10 mouse cellular contexts compared by ENCODE assay signal in the genomic region with DNA sequence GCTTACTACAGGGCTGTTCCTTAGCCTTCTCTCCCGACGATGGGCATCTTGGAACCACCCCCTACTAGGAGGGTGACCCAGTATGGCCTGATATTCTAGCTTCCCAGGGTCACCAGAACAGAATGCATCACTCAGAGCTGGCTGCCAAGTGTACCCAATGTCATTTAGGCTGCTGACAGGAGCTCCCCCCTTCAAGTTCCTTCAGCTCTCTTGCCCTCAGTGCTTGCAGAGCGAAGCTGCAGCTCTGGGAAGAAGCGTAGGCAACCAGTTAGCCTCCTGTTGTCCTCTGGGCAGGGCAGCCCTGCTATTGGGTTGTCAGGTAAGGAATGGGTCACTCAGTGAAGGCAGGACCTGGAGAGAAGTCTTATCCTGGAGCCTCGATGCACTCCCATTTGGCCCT. TPM values are rescaled to one million over a fixed set of nuclear protein-coding genes. Genes with fewer than 3 reads are reported as not detected.
DNase-seq lines count a peak whose midpoint lies in the region; ATAC-seq and TF ChIP-seq lines count a peak whose summit lies in the region.
"Had no signal": no experiment of that assay in that cellular context is flagged by ENCODE, and none has a peak within 500 bp of the region (broad histone marks: within the 10 kb centered on the region; RNA-seq: fewer than 3 reads in every experiment).

No protein-coding gene starts in this region.

- no peak for TF ChIP-seq EP300 in stomach, postnatal 0 days (optimal IDR thresholded peaks at IDR 0.05)

- H3K9ac ChIP-seq in forebrain, embryonic 15.5 days (replicated peaks): no peak overlapping the region
- H3K9ac ChIP-seq in forebrain, embryonic 16.5 days (replicated peaks; ENCODE audit: low read depth, low read length): no peak overlapping the region
- H3K9ac ChIP-seq in stomach, embryonic 15.5 days: no peak overlapping the region
- no peak overlapping the region for H3K9ac ChIP-seq in stomach, postnatal 0 days (ENCODE audit: low read length)
- no peak overlapping the region for H3K9ac ChIP-seq in hindbrain, embryonic 15.5 days
- 0 out of 2 replicates have a peak overlapping the region, but pooled peaks have one; percentile 89 for H3K9ac ChIP-seq in midbrain, embryonic 16.5 days (ENCODE audit: low read depth, low read length)

- no peaks in the 10 kb centered on the region for H3K9me3 ChIP-seq in forebrain, embryonic 15.5 days
- no peaks in the 10 kb centered on the region for H3K9me3 ChIP-seq in forebrain, embryonic 16.5 days (ENCODE audit: control insufficient read depth, low read length)
- H3K9me3 ChIP-seq in stomach, embryonic 15.5 days: no peaks in the 10 kb centered on the region
- H3K9me3 ChIP-seq in stomach, postnatal 0 days (ENCODE audit: control insufficient read depth, low read length): no peaks in the 10 kb centered on the region
- no peaks in the 10 kb centered on the region for H3K9me3 ChIP-seq in hindbrain, embryonic 15.5 days
- H3K9me3 ChIP-seq in midbrain, embryonic 16.5 days (replicated peaks; ENCODE audit: control insufficient read depth, low read length, poor library complexity, severe bottlenecking): no peaks in the 10 kb centered on the region

- peaks cover 18% of the 10 kb centered on the region for H3K36me3 ChIP-seq in forebrain, embryonic 15.5 days
- peaks cover 16% of the 10 kb centered on the region for H3K36me3 ChIP-seq in forebrain, embryonic 16.5 days (ENCODE audit: control insufficient read depth, insufficient read depth)
- 0 out of 2 replicates have a peak, but pooled peaks cover 4% of the 10 kb centered on the region for H3K36me3 ChIP-seq in stomach, embryonic 15.5 days
- H3K36me3 ChIP-seq in stomach, postnatal 0 days (ENCODE audit: control insufficient read depth, insufficient read depth, low read length): no peaks in the 10 kb centered on the region
- H3K36me3 ChIP-seq in hindbrain, embryonic 15.5 days: peaks cover 10% of the 10 kb centered on the region
- H3K36me3 ChIP-seq in midbrain, embryonic 16.5 days (ENCODE audit: control insufficient read depth, insufficient read depth, low read length): peaks cover 10% of the 10 kb centered on the region

- no peak for ATAC-seq in forebrain, embryonic 15.5 days (replicated peaks)
- no peak for ATAC-seq in forebrain, embryonic 16.5 days
- ATAC-seq in stomach, embryonic 15.5 days (ENCODE audit: insufficient read depth, low FRiP score, low read depth): no peak
- no peak for ATAC-seq in stomach, postnatal 0 days (ENCODE audit: low FRiP score, low TSS enrichment)
- peak; percentile 0; the same call in 1 of the 2 replicates for ATAC-seq in hindbrain, embryonic 15.5 days (ENCODE audit: low FRiP score, low read depth)
- no peak for ATAC-seq in midbrain, embryonic 16.5 days
- ATAC-seq in inflammation-experienced regulatory T-cells, adult 6 months: no peak

- H3K4me2 ChIP-seq in forebrain, embryonic 15.5 days (replicated peaks): no peak overlapping the region
- no peak overlapping the region for H3K4me2 ChIP-seq in forebrain, embryonic 16.5 days (ENCODE audit: low read length)
- H3K4me2 ChIP-seq in stomach, embryonic 15.5 days: 0 out of 2 replicates have a peak overlapping the region, but pooled peaks have one; percentile 90
- no peak overlapping the region for H3K4me2 ChIP-seq in stomach, postnatal 0 days (replicated peaks; ENCODE audit: low read depth)
- H3K4me2 ChIP-seq in hindbrain, embryonic 15.5 days: peak overlapping the region; percentile 94
- H3K4me2 ChIP-seq in midbrain, embryonic 16.5 days (ENCODE audit: low read length): peak overlapping the region; percentile 80; the same call in 1 of the 2 replicates

- peaks cover 28% of the 10 kb centered on the region for H3K4me1 ChIP-seq in forebrain, embryonic 15.5 days
- peaks cover 28% of the 10 kb centered on the region for H3K4me1 ChIP-seq in forebrain, embryonic 16.5 days (replicated peaks; ENCODE audit: control insufficient read depth, insufficient read depth, low read length)
- peaks cover 29% of the 10 kb centered on the region for H3K4me1 ChIP-seq in stomach, embryonic 15.5 days
- peaks cover 2% of the 10 kb centered on the region for H3K4me1 ChIP-seq in stomach, postnatal 0 days (replicated peaks; ENCODE audit: control insufficient read depth, insufficient read depth)
- H3K4me1 ChIP-seq in hindbrain, embryonic 15.5 days (replicated peaks): peaks cover 23% of the 10 kb centered on the region
- H3K4me1 ChIP-seq in midbrain, embryonic 16.5 days (ENCODE audit: control insufficient read depth, insufficient read depth, low read length): peaks cover 15% of the 10 kb centered on the region

- no peak for DNase-seq in stomach, postnatal 0 days (ENCODE audit: low spot score)
- no peak for DNase-seq in layer of hippocampus, adult 18-20 months (ENCODE audit: low spot score in 2 of 2)
- DNase-seq: lung, adult 18-20 months had no signal

- WGBS in forebrain, embryonic 15.5 days: 65% methylated on average over 5 of the region's 5 CpGs
- WGBS in forebrain, embryonic 16.5 days: 62% methylated on average over 5 of the region's 5 CpGs
- WGBS in stomach, embryonic 15.5 days: 56% methylated on average over 5 of the region's 5 CpGs
- 68% methylated on average over 5 of the region's 5 CpGs for WGBS in stomach, postnatal 0 days
- WGBS in hindbrain, embryonic 15.5 days: 59% methylated on average over 5 of the region's 5 CpGs
- WGBS in midbrain, embryonic 16.5 days: 64% methylated on average over 5 of the region's 5 CpGs

- H3K27ac ChIP-seq in forebrain, embryonic 15.5 days (replicated peaks): no peak overlapping the region
- H3K27ac ChIP-seq in forebrain, embryonic 16.5 days (ENCODE audit: low read length): no peak overlapping the region
- H3K27ac ChIP-seq in stomach, embryonic 15.5 days: no peak overlapping the region
- H3K27ac ChIP-seq in stomach, postnatal 0 days (replicated peaks): no peak overlapping the region
- H3K27ac ChIP-seq in hindbrain, embryonic 15.5 days (replicated peaks): 0 out of 2 replicates have a peak overlapping the region, but pooled peaks have one; percentile 51
- no peak overlapping the region for H3K27ac ChIP-seq in midbrain, embryonic 16.5 days (ENCODE audit: low read length)

- 0 out of 2 replicates have a peak overlapping the region, but pooled peaks have one; percentile 73 for H3K4me3 ChIP-seq in forebrain, embryonic 15.5 days
- H3K4me3 ChIP-seq in forebrain, embryonic 16.5 days (replicated peaks; ENCODE audit: low read length): no peak overlapping the region
- H3K4me3 ChIP-seq in stomach, embryonic 15.5 days (replicated peaks): no peak overlapping the region
- no peak overlapping the region for H3K4me3 ChIP-seq in stomach, postnatal 0 days (ENCODE audit: low read depth, low read length)
- peak overlapping the region; percentile 71; the same call in 1 of the 2 replicates for H3K4me3 ChIP-seq in hindbrain, embryonic 15.5 days
- no peak overlapping the region for H3K4me3 ChIP-seq in midbrain, embryonic 16.5 days (ENCODE audit: low read depth, low read length)

- no peak for TF ChIP-seq CTCF in stomach, postnatal 0 days (IDR thresholded peaks at IDR 0.05; ENCODE audit: low read depth)

- no peaks in the 10 kb centered on the region for H3K27me3 ChIP-seq in forebrain, embryonic 15.5 days
- H3K27me3 ChIP-seq in forebrain, embryonic 16.5 days (replicated peaks; ENCODE audit: control insufficient read depth, insufficient read depth, low read length): no peaks in the 10 kb centered on the region
- peaks cover 27% of the 10 kb centered on the region for H3K27me3 ChIP-seq in stomach, embryonic 15.5 days (replicated peaks)
- H3K27me3 ChIP-seq in stomach, postnatal 0 days (ENCODE audit: control insufficient read depth, insufficient read depth, low read length): no peaks in the 10 kb centered on the region; the same call in 1 of the 2 replicates
- no peaks in the 10 kb centered on the region for H3K27me3 ChIP-seq in hindbrain, embryonic 15.5 days
- H3K27me3 ChIP-seq in midbrain, embryonic 16.5 days (ENCODE audit: control insufficient read depth, insufficient read depth, low read depth, low read length): no peaks in the 10 kb centered on the region

RNA-seq across cellular contexts. Expression of a gene that starts 0.8 kb away (rescaled TPM):
- polyA plus RNA-seq in forebrain, embryonic 15.5 days (2015; fragmentation: Nextera tagmentation; extraction: Ambion mirVana): 38.9 and 41.1 TPM in 2 replicates
- polyA plus RNA-seq in forebrain, embryonic 16.5 days (2015; fragmentation: Nextera tagmentation; extraction: Ambion mirVana): 38.8 and 46.9 TPM in 2 replicates
- polyA plus RNA-seq in stomach, embryonic 15.5 days (2015; fragmentation: Nextera tagmentation; extraction: Ambion mirVana): 8.4 and 10.5 TPM in 2 replicates
- 4.2 and 4.6 TPM in 2 replicates for polyA plus RNA-seq in stomach, postnatal 0 days (2015; fragmentation: Nextera tagmentation; extraction: Ambion mirVana)
- polyA plus RNA-seq in hindbrain, embryonic 15.5 days (2015; fragmentation: Nextera tagmentation; extraction: Ambion mirVana): 47.3 and 49.8 TPM in 2 replicates
- polyA plus RNA-seq in midbrain, embryonic 16.5 days (2015; fragmentation: Nextera tagmentation; extraction: Ambion mirVana): 47.2 and 50.3 TPM in 2 replicates
- under 1 TPM in 1 of 3 experiments, not detected in 2; 0.23 TPM for polyA plus RNA-seq in inflammation-experienced regulatory T-cells, adult 6 months (2017; shearing (Covaris generic))
- 10 to 100 TPM; 19.4 to 25.4 TPM for total RNA-seq in layer of hippocampus, adult 18-20 months (2021)
- total RNA-seq: granulocyte monocyte progenitor cell, adult 5-6 weeks had no signal

RNA-seq across cellular contexts. Expression of a gene that starts 28.7 kb away (rescaled TPM):
- polyA plus RNA-seq in forebrain, embryonic 15.5 days (2015; fragmentation: Nextera tagmentation; extraction: Ambion mirVana): 22.6 and 24.9 TPM in 2 replicates
- 20.2 and 21.5 TPM in 2 replicates for polyA plus RNA-seq in forebrain, embryonic 16.5 days (2015; fragmentation: Nextera tagmentation; extraction: Ambion mirVana)
- 26.0 and 32.1 TPM in 2 replicates for polyA plus RNA-seq in stomach, embryonic 15.5 days (2015; fragmentation: Nextera tagmentation; extraction: Ambion mirVana)
- polyA plus RNA-seq in stomach, postnatal 0 days (2015; fragmentation: Nextera tagmentation; extraction: Ambion mirVana): 5.7 and 6.0 TPM in 2 replicates
- polyA plus RNA-seq in hindbrain, embryonic 15.5 days (2015; fragmentation: Nextera tagmentation; extraction: Ambion mirVana): 18.3 and 23.6 TPM in 2 replicates
- polyA plus RNA-seq in midbrain, embryonic 16.5 days (2015; fragmentation: Nextera tagmentation; extraction: Ambion mirVana): 11.0 and 11.4 TPM in 2 replicates
- 10 to 100 TPM in 1 of 3 experiments, 1 to 10 TPM in 1, under 1 TPM in 1; 0.90 to 12.3 (median 3.1) TPM for polyA plus RNA-seq in inflammation-experienced regulatory T-cells, adult 6 months (2017; shearing (Covaris generic))
- under 1 TPM; 0.91 to 0.97 TPM for total RNA-seq in layer of hippocampus, adult 18-20 months (2021)

RNA-seq across cellular contexts. Expression of a gene that starts 38.8 kb away (rescaled TPM):
- polyA plus RNA-seq in forebrain, embryonic 15.5 days (2015; fragmentation: Nextera tagmentation; extraction: Ambion mirVana): 29.1 and 31.5 TPM in 2 replicates
- polyA plus RNA-seq in forebrain, embryonic 16.5 days (2015; fragmentation: Nextera tagmentation; extraction: Ambion mirVana): 30.6 and 35.2 TPM in 2 replicates
- polyA plus RNA-seq in stomach, embryonic 15.5 days (2015; fragmentation: Nextera tagmentation; extraction: Ambion mirVana): 312 and 313 TPM in 2 replicates
- 585 and 865 TPM in 2 replicates for polyA plus RNA-seq in stomach, postnatal 0 days (2015; fragmentation: Nextera tagmentation; extraction: Ambion mirVana)
- 29.2 and 34.7 TPM in 2 replicates for polyA plus RNA-seq in hindbrain, embryonic 15.5 days (2015; fragmentation: Nextera tagmentation; extraction: Ambion mirVana)
- polyA plus RNA-seq in midbrain, embryonic 16.5 days (2015; fragmentation: Nextera tagmentation; extraction: Ambion mirVana): 16.8 and 23.3 TPM in 2 replicates
- polyA plus RNA-seq in inflammation-experienced regulatory T-cells, adult 6 months (2017; shearing (Covaris generic)): 1,000 to 10,000 TPM in 1 of 3 experiments, 100 to 1,000 TPM in 2; 839 to 2,286 (median 900) TPM
- total RNA-seq in layer of hippocampus, adult 18-20 months (2021): 10 to 100 TPM in 1 of 2 experiments, 1 to 10 TPM in 1; 9.5 to 10.3 TPM

RNA-seq across cellular contexts. Expression of a gene that starts 44.9 kb away (rescaled TPM):
- polyA plus RNA-seq in forebrain, embryonic 15.5 days (2015; fragmentation: Nextera tagmentation; extraction: Ambion mirVana): 407 and 414 TPM in 2 replicates
- polyA plus RNA-seq in forebrain, embryonic 16.5 days (2015; fragmentation: Nextera tagmentation; extraction: Ambion mirVana): 426 and 444 TPM in 2 replicates
- 125 and 130 TPM in 2 replicates for polyA plus RNA-seq in stomach, embryonic 15.5 days (2015; fragmentation: Nextera tagmentation; extraction: Ambion mirVana)
- polyA plus RNA-seq in stomach, postnatal 0 days (2015; fragmentation: Nextera tagmentation; extraction: Ambion mirVana): 106 and 112 TPM in 2 replicates
- 294 and 336 TPM in 2 replicates for polyA plus RNA-seq in hindbrain, embryonic 15.5 days (2015; fragmentation: Nextera tagmentation; extraction: Ambion mirVana)
- polyA plus RNA-seq in midbrain, embryonic 16.5 days (2015; fragmentation: Nextera tagmentation; extraction: Ambion mirVana): 369 and 395 TPM in 2 replicates
- polyA plus RNA-seq in inflammation-experienced regulatory T-cells, adult 6 months (2017; shearing (Covaris generic)): 10 to 100 TPM in 1 of 3 experiments, 1 to 10 TPM in 2; 4.9 to 10.4 (median 6.0) TPM
- total RNA-seq in layer of hippocampus, adult 18-20 months (2021): 100 to 1,000 TPM in 1 of 2 experiments, 10 to 100 TPM in 1; 91.2 to 107 TPM

Comparison
In these comparisons a context has a peak if more than half of its experiments do, and no peak if none do; other contexts are left out.
1. H3K4me2 ChIP-seq: peak in stomach, embryonic 15.5 days (single experiment), hindbrain, embryonic 15.5 days (single experiment) and midbrain, embryonic 16.5 days (single experiment); none in forebrain, embryonic 15.5 days (single experiment), forebrain, embryonic 16.5 days (single experiment) and stomach, postnatal 0 days (single experiment).
2. H3K4me3 ChIP-seq: peak in forebrain, embryonic 15.5 days (single experiment) and hindbrain, embryonic 15.5 days (single experiment); none in forebrain, embryonic 16.5 days (single experiment), stomach, embryonic 15.5 days (single experiment), stomach, postnatal 0 days (single experiment) and midbrain, embryonic 16.5 days (single experiment).